Comparison of ENCODE assay signal across 8 mouse cellular contexts in genomic region chr11:117082353-117082934, GRCm38 (mm10). TPM values are rescaled to one million over a fixed set of nuclear protein-coding genes. Genes with fewer than 3 reads are reported as not detected.
DNase-seq lines count a peak whose midpoint lies in the region; ATAC-seq and TF ChIP-seq lines count a peak whose summit lies in the region.

No protein-coding gene starts in this region.

- H3K4me1 ChIP-seq in spleen, adult 2 months (ENCODE audit: control insufficient read depth, insufficient read depth, insufficient read length) = peaks cover 3% of the 10 kb centered on the region; the same call in 1 of the 2 replicates
- H3K4me1 ChIP-seq in stomach, postnatal 0 days (replicated peaks; ENCODE audit: control insufficient read depth, insufficient read depth) = peaks cover 5% of the 10 kb centered on the region; the same call in 1 of the 2 replicates
- peaks cover 10% of the 10 kb centered on the region for H3K4me1 ChIP-seq in thymus, adult 2 months (replicated peaks; ENCODE audit: control insufficient read depth, insufficient read depth, low read length)

- no peak overlapping the region for H3K9ac ChIP-seq in stomach, postnatal 0 days (ENCODE audit: low read length)

- TF ChIP-seq EP300 in stomach, postnatal 0 days (optimal IDR thresholded peaks at IDR 0.05) = no peak

- DNase-seq in gastrocnemius, adult 2 months = peak; percentile 63
- DNase-seq in gastrocnemius, adult 8-10 months (ENCODE audit: low spot score in 2 of 2) = no peak
- no peak for DNase-seq in spleen, adult 2 months (ENCODE audit: low read depth in 1 of 2, low spot score in 2 of 2)
- DNase-seq in spleen, postnatal 14 days (ENCODE audit: low spot score in 2 of 2) = no peak
- DNase-seq in kidney, postnatal 14 days = peak; percentile 48
- no peak for DNase-seq in stomach, postnatal 0 days (ENCODE audit: low spot score)
- DNase-seq in thymus, adult 2 months = no peak

- 91% methylated on average over 11 of the region's 11 CpGs for WGBS in spleen, adult 2 months
- WGBS in stomach, postnatal 0 days = 63% methylated on average over 11 of the region's 11 CpGs
- 94% methylated on average over 11 of the region's 11 CpGs for WGBS in thymus, adult 2 months

- no peak for TF ChIP-seq CTCF in gastrocnemius, adult 2 months (IDR thresholded peaks at IDR 0.05)
- no peak for TF ChIP-seq CTCF in spleen, adult 2 months (IDR thresholded peaks at IDR 0.05; ENCODE audit: extremely low read depth, insufficient read depth, insufficient read length, insufficient replicate concordance)
- no peak for TF ChIP-seq CTCF in stomach, postnatal 0 days (IDR thresholded peaks at IDR 0.05; ENCODE audit: low read depth)
- TF ChIP-seq CTCF in thymus, adult 2 months (IDR thresholded peaks at IDR 0.05; ENCODE audit: borderline replicate concordance, control insufficient read depth, extremely low read depth, insufficient read depth, low read length, poor library complexity) = no peak

- no peak for ATAC-seq in stomach, postnatal 0 days (ENCODE audit: low FRiP score, low TSS enrichment)
- ATAC-seq in megakaryocyte-erythroid progenitor cell, adult 5-6 weeks (replicated peaks; ENCODE audit: low FRiP score, low TSS enrichment, poor library complexity, severe bottlenecking) = no peak

- H3K4me3 ChIP-seq in gastrocnemius, adult 2 months = peak overlapping the region; percentile 34
- H3K4me3 ChIP-seq in spleen, adult 2 months (ENCODE audit: extremely low read depth, insufficient read depth, insufficient read length) = no peak overlapping the region
- H3K4me3 ChIP-seq in stomach, postnatal 0 days (ENCODE audit: low read depth, low read length) = no peak overlapping the region
- H3K4me3 ChIP-seq in thymus, adult 2 months (ENCODE audit: control insufficient read depth, insufficient read depth, low read length) = no peak overlapping the region

- H3K4me2 ChIP-seq in stomach, postnatal 0 days (replicated peaks; ENCODE audit: low read depth) = no peak overlapping the region

- intact Hi-C loops in gastrocnemius, adult 2 months (cut with DNase I) = no loop called here

- TF ChIP-seq POLR2A in spleen, adult 2 months (IDR thresholded peaks at IDR 0.05; ENCODE audit: low read depth, low read length) = no peak
- TF ChIP-seq POLR2A in thymus, adult 2 months (IDR thresholded peaks at IDR 0.05; ENCODE audit: control insufficient read depth, extremely low read depth, insufficient read depth, low read length, poor library complexity) = no peak

- peaks cover 17% of the 10 kb centered on the region for H3K36me3 ChIP-seq in spleen, adult 2 months (ENCODE audit: control insufficient read depth, insufficient read depth, low read length)
- peaks cover 14% of the 10 kb centered on the region; the same call in 1 of the 2 replicates for H3K36me3 ChIP-seq in stomach, postnatal 0 days (ENCODE audit: control insufficient read depth, insufficient read depth, low read length)
- H3K36me3 ChIP-seq in thymus, adult 2 months (ENCODE audit: control insufficient read depth, insufficient read depth, low read length) = no peaks in the 10 kb centered on the region

- H3K27me3 ChIP-seq in spleen, adult 2 months (ENCODE audit: control insufficient read depth, insufficient read depth, low read length) = no peaks in the 10 kb centered on the region
- no peaks in the 10 kb centered on the region for H3K27me3 ChIP-seq in stomach, postnatal 0 days (ENCODE audit: control insufficient read depth, insufficient read depth, low read length)
- no peaks in the 10 kb centered on the region for H3K27me3 ChIP-seq in thymus, adult 2 months (ENCODE audit: control insufficient read depth, insufficient read depth, low read length)

- peak overlapping the region; percentile 93 for H3K27ac ChIP-seq in gastrocnemius, adult 2 months
- peak overlapping the region; percentile 6; the same call in 1 of the 2 replicates for H3K27ac ChIP-seq in spleen, adult 2 months (ENCODE audit: insufficient read depth, low read length)
- H3K27ac ChIP-seq in stomach, postnatal 0 days (replicated peaks) = peak overlapping the region; percentile 77
- no peak overlapping the region for H3K27ac ChIP-seq in thymus, adult 2 months (ENCODE audit: control insufficient read depth, insufficient read depth, low read length)

- no peaks in the 10 kb centered on the region for H3K9me3 ChIP-seq in stomach, postnatal 0 days (ENCODE audit: control insufficient read depth, low read length)

RNA-seq across cellular contexts. Expression of gene Sec14l1, which starts 32.5 kb away (rescaled TPM):
- 10 to 100 TPM; 52.3 to 52.8 TPM for total RNA-seq in gastrocnemius, adult 2 months (2021)
- total RNA-seq in gastrocnemius, adult 8-10 months (2022) = 10 to 100 TPM; 42.6 to 56.1 (median 50.7) TPM
- polyA plus RNA-seq in spleen, adult 2 months (2012; rRNA removed) = 30.1 and 32.9 TPM in 2 replicates
- polyA plus RNA-seq in stomach, postnatal 0 days (2015; fragmentation: Nextera tagmentation; extraction: Ambion mirVana) = 28.4 and 30.5 TPM in 2 replicates
- 75.6 and 84.8 TPM in 2 replicates for polyA plus RNA-seq in thymus, adult 2 months (2012; rRNA removed)
- 13.5 and 14.4 TPM in 2 replicates for total RNA-seq in megakaryocyte-erythroid progenitor cell, adult 5-6 weeks (2014; fragmentation: Nextera tagmentation)
- 6.7 and 10.6 TPM in 2 replicates for total RNA-seq in megakaryocyte-erythroid progenitor cell, adult 5-6 weeks (2017)

Comparison
In these comparisons a context has a peak if more than half of its experiments do, and no peak if none do; other contexts are left out.
1. DNase-seq: peak in gastrocnemius, adult 2 months (single experiment) and kidney, postnatal 14 days (single experiment); none in gastrocnemius, adult 8-10 months (0 of 2), spleen, adult 2 months (0 of 2), spleen, postnatal 14 days (0 of 2), stomach, postnatal 0 days (single experiment) and thymus, adult 2 months (single experiment).